Mouse (Mus musculus) forebrain, embryonic 12.5 days (tissue): ENCODE data around the gene Gpc5. TPM values are rescaled to one million over a fixed set of nuclear protein-coding genes. Genes with fewer than 3 reads are reported as not detected.
A peak's percentile ranks its signal among the peaks of the same experiment; 100 is the strongest.

Source experiments
- ATAC-seq: fragments of 200-750 bp; cut with Nextera tagmentation; 2 replicates; pipeline ENCODE4 v1.8.0; 2017; ENCODE audit warnings: moderate TSS enrichment; ENCODE audit not compliant: low FRiP score
- H3K27ac ChIP-seq: fragments of 300-500 bp; sonication (generic); 2 replicates; pipeline ENCODE4 v1.5.1; 2016; ENCODE audit warnings: mild to moderate bottlenecking
- H3K27me3 ChIP-seq: fragments of 300-500 bp; sonication (generic); 2 replicates; pipeline ENCODE4 v1.6.1; 2016; ENCODE audit warnings: mild to moderate bottlenecking
- H3K36me3 ChIP-seq: fragments of 300-500 bp; sonication (generic); replicated peaks from 2 replicates; pipeline ENCODE4 v1.6.1; 2016; ENCODE audit warnings: mild to moderate bottlenecking
- H3K4me1 ChIP-seq: fragments of 300-500 bp; sonication (generic); 2 replicates; pipeline ENCODE4 v1.6.1; 2016
- H3K4me2 ChIP-seq: fragments of 300-500 bp; sonication (generic); 2 replicates; pipeline ENCODE4 v1.6.1; 2016; ENCODE audit warnings: mild to moderate bottlenecking, moderate library complexity
- H3K4me3 ChIP-seq: fragments of 300-500 bp; sonication (generic); replicated peaks from 2 replicates; pipeline ENCODE4 v1.5.1; 2016; ENCODE audit warnings: mild to moderate bottlenecking
- H3K9ac ChIP-seq: fragments of 300-500 bp; sonication (generic); 2 replicates; pipeline ENCODE4 v1.6.1; 2016; ENCODE audit warnings: mild to moderate bottlenecking
- H3K9me3 ChIP-seq: fragments of 300-500 bp; sonication (generic); 2 replicates; pipeline ENCODE4 v1.6.1; 2016
- WGBS: fragments of 180-500 bp; shearing (Covaris S2); methylation state at CpG from one replicate; pipeline ENCODE4 v1.1.7; 2016; 5-methylcytosine and 5-hydroxymethylcytosine counted together
- polyA plus RNA-seq: library from polyadenylated mRNA; unstranded; fragments of >200 nt; fragmentation: Nextera tagmentation; extraction: Ambion mirVana; gene quantifications from 2 replicates; pipeline ENCODE4 v1.2.1, GENCODE M21; 2016

Gpc5 gene
- polyA plus RNA-seq, 1 experiment from 2014 or later = 1.3 TPM

DNA sequence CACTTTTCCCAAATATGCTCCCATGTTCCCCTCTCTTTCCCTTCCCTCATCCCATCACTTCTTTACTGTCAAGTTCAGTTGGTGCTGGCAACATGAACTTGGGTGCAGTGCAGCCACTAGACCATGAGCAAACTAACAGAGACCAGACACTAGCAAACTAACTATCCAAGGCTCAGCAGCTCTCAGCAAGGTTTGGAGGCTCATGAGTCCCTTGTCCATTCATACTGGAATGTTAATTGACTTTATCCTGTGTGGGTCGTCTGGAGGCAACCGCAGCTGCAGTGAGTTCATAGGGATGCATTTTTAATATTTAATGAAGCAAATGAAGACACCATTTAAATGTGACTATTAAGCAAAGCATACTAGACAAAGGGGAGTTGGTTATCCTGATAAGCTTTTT lies 1292.6 kb downstream of the Gpc5 start:
- Histone ChIP-seq H3K4me1 (no peaks in the 10 kb centered on the region), H3K27me3 (no peaks in the 10 kb centered on the region), H3K4me2 (no peak overlapping the region), H3K9me3 (no peaks in the 10 kb centered on the region), H3K36me3 (no peaks in the 10 kb centered on the region), H3K27ac (no peak overlapping the region), H3K9ac (no peak overlapping the region), H3K4me3 (no peak overlapping the region)
- 66% methylated on average over 2 of the region's 2 CpGs for WGBS
- no peak for ATAC-seq

DNA sequence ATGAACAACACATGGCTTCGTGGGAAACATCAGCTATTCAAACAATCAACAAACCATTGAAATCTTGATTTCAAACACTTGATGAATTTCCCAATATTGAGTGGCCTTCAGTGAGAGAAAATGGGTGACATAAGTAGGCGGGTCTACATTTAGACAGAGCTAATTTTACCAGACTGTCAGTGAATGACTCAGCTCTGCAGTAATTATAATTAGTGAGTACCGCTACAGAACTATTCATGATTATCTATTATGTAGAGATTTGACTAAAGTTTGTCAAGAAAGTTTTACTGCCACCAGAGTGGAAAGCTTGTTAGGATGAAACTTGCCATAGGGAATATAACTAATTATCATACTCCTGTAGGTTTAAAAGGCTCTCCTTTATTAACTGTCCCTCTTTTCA lies 1323.5 kb downstream of the Gpc5 start:
- Histone ChIP-seq H3K36me3 (no peaks in the 10 kb centered on the region), H3K9ac (no peak overlapping the region), H3K4me2 (no peak overlapping the region), H3K27me3 (no peaks in the 10 kb centered on the region), H3K9me3 (no peaks in the 10 kb centered on the region), H3K4me1 (no peaks in the 10 kb centered on the region), H3K4me3 (no peak overlapping the region), H3K27ac (no peak overlapping the region)
- 71% methylated on average over 3 of the region's 3 CpGs for WGBS
- ATAC-seq = no peak

DNA sequence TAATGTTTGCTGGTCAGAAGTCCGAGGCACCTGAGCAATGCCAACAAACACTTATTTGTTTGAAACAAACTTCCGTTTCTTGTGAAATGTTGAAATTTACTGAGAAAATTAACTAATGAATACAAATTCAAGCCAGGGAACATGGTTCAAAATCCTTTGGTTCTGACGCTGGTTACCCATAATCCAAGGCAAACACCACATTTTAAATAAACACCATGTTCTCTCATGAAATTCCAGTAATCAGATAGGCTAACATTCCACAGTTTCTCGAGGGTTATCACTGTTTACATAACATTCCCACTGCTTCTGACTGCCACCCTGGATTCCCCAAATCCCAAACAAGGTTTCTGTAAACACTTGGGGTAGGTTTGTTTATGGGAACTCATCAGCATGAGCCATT lies 1356.2 kb downstream of the Gpc5 start:
- no peak overlapping the region for H3K9ac ChIP-seq
- ATAC-seq = no peak
- 74% methylated on average over 4 of the region's 4 CpGs for WGBS

DNA sequence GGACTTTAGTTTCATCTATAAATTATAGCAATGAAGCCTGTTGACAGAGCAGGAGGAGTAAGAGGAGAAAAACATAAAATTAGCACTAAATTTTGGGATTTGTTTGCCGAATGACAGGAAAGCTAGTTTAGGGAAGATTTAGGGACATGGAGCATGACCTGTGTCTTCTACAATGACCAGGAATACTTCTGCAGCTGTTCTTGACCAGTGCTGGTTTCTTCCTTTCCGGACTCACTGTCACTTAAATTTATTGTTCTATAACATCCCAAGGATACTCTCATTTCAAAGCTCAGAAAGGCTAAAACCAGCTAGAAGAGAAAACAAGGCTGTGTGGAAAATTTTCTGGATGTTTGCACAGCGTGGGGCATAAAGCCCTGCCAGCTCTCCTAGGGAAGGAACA lies 1361.3 kb downstream of the Gpc5 start:
- no peak overlapping the region for H3K9ac ChIP-seq
- no peak overlapping the region for H3K4me3 ChIP-seq
- no peaks in the 10 kb centered on the region for H3K9me3 ChIP-seq
- no peaks in the 10 kb centered on the region for H3K27me3 ChIP-seq
- no peak for ATAC-seq
- no peaks in the 10 kb centered on the region for H3K36me3 ChIP-seq
- H3K4me1 ChIP-seq = no peaks in the 10 kb centered on the region
- WGBS = 87% methylated on average over 3 of the region's 3 CpGs
- no peak overlapping the region for H3K27ac ChIP-seq
- H3K4me2 ChIP-seq = no peak overlapping the region

More for the DNA sequence above, 1356.2 kb downstream of the Gpc5 start:
- no peaks in the 10 kb centered on the region for H3K27me3 ChIP-seq
- H3K4me2 ChIP-seq = no peak overlapping the region
- H3K4me3 ChIP-seq = no peak overlapping the region
- no peaks in the 10 kb centered on the region for H3K9me3 ChIP-seq
- no peaks in the 10 kb centered on the region for H3K4me1 ChIP-seq
- no peak overlapping the region for H3K27ac ChIP-seq
- H3K36me3 ChIP-seq = no peaks in the 10 kb centered on the region

DNA sequence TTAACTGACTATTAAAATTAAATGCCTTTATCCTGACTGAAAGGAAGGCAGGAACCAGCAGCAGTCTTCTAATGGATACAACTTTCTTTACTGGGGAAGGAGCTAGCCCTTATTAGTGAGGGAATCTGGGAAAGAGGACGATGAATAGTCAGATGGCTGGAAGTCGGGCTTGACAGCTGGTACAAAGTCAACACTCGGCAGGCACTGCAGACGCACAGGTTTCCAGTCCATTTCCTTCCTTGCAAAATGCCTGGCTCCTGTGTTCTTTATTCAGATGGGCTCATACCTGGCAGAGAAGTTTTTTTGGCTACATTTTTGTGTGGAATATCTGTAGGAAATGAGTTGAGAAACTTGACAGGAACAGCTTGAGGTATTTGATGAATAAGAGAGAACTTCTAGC lies 1364.2 kb downstream of the Gpc5 start:
- H3K27me3 ChIP-seq = no peaks in the 10 kb centered on the region
- no peak overlapping the region for H3K4me3 ChIP-seq
- H3K4me1 ChIP-seq = no peaks in the 10 kb centered on the region
- no peak for ATAC-seq
- no peak overlapping the region for H3K9ac ChIP-seq
- no peaks in the 10 kb centered on the region for H3K9me3 ChIP-seq
- no peaks in the 10 kb centered on the region for H3K36me3 ChIP-seq
- 73% methylated on average over 4 of the region's 4 CpGs for WGBS
- no peak overlapping the region for H3K4me2 ChIP-seq
- no peak overlapping the region for H3K27ac ChIP-seq

DNA sequence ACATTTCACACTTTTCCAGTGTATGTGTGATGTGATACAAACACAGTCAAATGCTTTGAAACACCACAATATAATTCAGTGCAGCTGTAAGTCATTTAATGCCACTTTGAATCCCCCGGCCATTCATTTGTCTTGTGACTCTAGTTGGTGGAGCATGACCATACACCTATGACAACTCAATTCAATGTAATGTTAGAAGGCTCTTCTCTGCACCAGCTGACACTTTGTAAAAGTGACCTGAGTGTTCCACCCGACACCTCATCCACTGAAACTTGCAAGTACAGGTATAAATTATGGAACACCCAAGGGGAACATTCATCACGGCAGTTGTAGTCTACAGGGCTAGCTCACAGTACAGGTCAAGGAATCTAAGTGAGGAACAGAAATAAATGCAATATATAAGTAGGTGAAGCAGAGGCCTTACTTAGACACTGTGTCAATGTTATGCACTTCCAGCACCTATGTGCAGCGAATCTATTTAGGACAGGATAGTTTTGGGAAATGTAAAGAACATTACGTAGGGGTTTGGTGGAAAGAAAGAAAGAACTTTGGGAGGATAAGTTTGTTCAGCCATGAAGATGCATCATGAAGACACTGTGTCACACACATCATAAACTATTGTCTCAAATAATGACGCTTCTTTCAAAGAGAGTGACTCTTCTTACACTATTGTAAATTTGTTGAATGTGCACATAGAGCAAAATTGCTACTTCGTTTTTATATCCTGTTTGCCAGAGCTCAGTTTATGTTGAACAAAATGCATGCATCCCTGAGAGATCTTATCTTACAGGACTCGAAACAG lies 1381.6 kb downstream of the Gpc5 start:
- no peak for ATAC-seq
- Histone ChIP-seq H3K36me3 (no peaks in the 10 kb centered on the region), H3K4me2 (no peak overlapping the region), H3K27me3 (no peaks in the 10 kb centered on the region), H3K4me1 (no peaks in the 10 kb centered on the region), H3K4me3 (no peak overlapping the region), H3K27ac (no peak overlapping the region), H3K9me3 (no peaks in the 10 kb centered on the region), H3K9ac (no peak overlapping the region)
- WGBS = 89% methylated on average over 8 of the region's 8 CpGs

DNA sequence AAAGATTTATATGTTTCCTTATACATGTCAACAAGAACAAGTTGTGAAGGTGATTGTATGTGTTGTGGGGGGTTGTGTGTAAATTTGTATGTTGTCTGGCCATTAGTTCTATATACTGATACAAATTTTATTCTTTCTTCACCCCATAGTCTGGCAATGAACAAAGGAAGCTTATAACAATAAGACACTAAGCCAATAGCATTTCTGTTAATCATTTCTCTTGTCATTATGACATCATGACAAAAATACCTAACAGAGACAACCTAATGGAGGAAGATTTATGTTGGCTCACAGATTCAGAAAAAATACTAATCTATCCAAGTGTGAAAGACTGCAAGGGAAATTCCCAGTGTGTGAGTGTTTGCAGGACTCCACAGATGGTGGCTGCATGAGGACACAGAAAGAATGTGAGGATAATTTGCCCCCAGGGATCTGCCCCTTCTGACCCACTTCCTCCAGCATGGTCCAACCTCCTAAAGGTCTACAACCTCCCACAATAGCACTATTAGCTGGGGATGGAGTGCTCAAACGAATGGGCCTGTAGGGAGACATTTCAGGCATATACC lies 1402.4 kb downstream of the Gpc5 start:
- 59% methylated on average over 1 of the region's 1 CpGs for WGBS
- Histone ChIP-seq H3K27me3 (no peaks in the 10 kb centered on the region), H3K36me3 (no peaks in the 10 kb centered on the region), H3K9ac (no peak overlapping the region), H3K4me3 (no peak overlapping the region), H3K27ac (no peak overlapping the region), H3K4me2 (no peak overlapping the region), H3K9me3 (no peaks in the 10 kb centered on the region), H3K4me1 (no peaks in the 10 kb centered on the region)
- no peak for ATAC-seq

DNA sequence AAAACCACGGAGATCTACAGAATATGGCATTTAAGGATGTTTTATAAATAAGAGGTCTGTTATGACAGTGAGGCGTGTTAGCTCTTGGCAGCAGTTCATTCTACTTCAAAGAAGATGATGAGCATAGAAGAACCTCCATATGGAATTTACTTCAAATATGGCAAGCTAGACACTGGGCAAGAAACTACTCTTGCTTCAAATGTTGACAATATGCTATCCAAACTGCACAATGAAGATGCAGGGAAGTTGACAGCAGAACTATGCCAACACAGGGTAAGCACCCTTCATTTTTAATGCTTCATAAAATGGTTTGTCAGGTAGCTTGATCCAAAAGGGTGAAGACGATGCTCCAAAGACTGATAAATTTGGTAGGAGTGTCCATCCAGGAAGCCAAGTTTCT lies 1446.2 kb downstream of the Gpc5 start:
- Histone ChIP-seq H3K36me3 (no peaks in the 10 kb centered on the region), H3K4me2 (no peak overlapping the region), H3K27ac (no peak overlapping the region), H3K4me3 (no peak overlapping the region), H3K4me1 (no peaks in the 10 kb centered on the region), H3K9me3 (no peaks in the 10 kb centered on the region), H3K27me3 (no peaks in the 10 kb centered on the region), H3K9ac (no peak overlapping the region)
- 83% methylated on average over 3 of the region's 3 CpGs for WGBS
- no peak for ATAC-seq

DNA sequence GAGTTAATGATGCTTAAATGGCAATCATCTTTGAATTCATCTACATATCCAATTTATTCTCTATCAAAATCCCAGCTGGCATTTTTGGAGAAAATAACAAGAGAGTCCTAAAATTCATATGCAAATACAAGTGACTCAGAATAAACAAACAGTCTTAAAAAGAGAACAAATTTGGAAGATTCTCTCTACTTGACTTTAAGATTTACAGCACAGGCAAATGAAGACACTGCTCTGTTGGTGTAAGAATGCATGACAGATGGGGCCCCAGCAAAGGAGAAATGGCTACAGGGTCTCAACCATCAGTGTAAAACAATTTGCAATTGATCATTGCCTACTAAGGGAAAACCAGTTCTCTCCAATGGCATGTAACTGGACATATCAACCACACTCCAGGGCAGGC lies 1451.7 kb downstream of the Gpc5 start:
- H3K9me3 ChIP-seq = no peaks in the 10 kb centered on the region
- H3K27me3 ChIP-seq = no peaks in the 10 kb centered on the region
- no peak overlapping the region for H3K27ac ChIP-seq
- ATAC-seq = no peak
- no peak overlapping the region for H3K9ac ChIP-seq
- no peaks in the 10 kb centered on the region for H3K36me3 ChIP-seq
- no peaks in the 10 kb centered on the region for H3K4me1 ChIP-seq
- H3K4me3 ChIP-seq = no peak overlapping the region
- no peak overlapping the region for H3K4me2 ChIP-seq

DNA sequence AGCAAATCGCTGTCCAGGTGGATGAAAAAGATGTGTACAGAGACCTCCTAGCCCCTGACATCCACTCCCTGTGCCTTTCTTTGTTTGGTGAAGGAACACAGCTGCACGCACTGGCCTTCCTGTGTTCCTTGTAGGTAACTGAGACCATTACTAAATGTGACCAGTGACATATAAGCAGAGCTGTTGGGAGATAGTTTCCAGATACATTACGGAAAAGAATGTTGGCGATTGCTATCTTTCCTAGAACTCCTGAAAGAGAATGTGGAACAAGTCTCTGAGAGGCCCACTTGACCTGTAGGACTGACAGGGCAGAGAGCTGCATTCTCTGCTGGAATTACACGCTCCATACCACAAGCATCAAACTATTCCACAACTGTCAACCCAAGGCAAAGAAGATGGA lies 1459.4 kb downstream of the Gpc5 start:
- H3K4me2 ChIP-seq = no peak overlapping the region
- no peak overlapping the region for H3K9ac ChIP-seq
- H3K36me3 ChIP-seq = no peaks in the 10 kb centered on the region
- H3K4me1 ChIP-seq = no peaks in the 10 kb centered on the region
- ATAC-seq = no peak
- 81% methylated on average over 5 of the region's 5 CpGs for WGBS
- H3K27ac ChIP-seq = no peak overlapping the region
- H3K9me3 ChIP-seq = no peaks in the 10 kb centered on the region
- H3K27me3 ChIP-seq = no peaks in the 10 kb centered on the region
- H3K4me3 ChIP-seq = no peak overlapping the region

DNA sequence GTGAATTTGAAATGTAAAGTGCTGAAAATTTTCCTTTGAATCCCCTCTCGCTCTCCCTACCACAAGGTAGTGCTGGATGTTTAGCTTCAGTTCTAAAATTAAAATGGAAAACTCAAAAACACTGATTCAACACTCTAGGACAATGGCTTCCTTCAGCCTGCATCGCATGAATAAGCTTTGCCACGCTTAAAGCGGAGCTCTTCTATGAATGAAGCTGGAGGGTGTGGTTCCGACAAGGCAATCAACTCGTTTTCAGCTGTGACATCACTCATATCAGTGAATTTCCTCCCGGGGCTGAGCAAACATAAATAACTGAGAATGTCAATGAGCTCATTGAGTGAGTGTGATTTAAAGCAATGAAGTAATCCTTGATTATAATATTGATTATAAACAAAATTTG lies 1461.3 kb downstream of the Gpc5 start:
- Histone ChIP-seq H3K9ac (no peak overlapping the region), H3K27me3 (no peaks in the 10 kb centered on the region), H3K4me2 (no peak overlapping the region), H3K4me1 (no peaks in the 10 kb centered on the region), H3K27ac (no peak overlapping the region), H3K4me3 (no peak overlapping the region), H3K9me3 (no peaks in the 10 kb centered on the region), H3K36me3 (no peaks in the 10 kb centered on the region)
- WGBS = 32% methylated on average over 7 of the region's 7 CpGs
- peak; percentile 41; the same call in 1 of the 2 replicates for ATAC-seq

DNA sequence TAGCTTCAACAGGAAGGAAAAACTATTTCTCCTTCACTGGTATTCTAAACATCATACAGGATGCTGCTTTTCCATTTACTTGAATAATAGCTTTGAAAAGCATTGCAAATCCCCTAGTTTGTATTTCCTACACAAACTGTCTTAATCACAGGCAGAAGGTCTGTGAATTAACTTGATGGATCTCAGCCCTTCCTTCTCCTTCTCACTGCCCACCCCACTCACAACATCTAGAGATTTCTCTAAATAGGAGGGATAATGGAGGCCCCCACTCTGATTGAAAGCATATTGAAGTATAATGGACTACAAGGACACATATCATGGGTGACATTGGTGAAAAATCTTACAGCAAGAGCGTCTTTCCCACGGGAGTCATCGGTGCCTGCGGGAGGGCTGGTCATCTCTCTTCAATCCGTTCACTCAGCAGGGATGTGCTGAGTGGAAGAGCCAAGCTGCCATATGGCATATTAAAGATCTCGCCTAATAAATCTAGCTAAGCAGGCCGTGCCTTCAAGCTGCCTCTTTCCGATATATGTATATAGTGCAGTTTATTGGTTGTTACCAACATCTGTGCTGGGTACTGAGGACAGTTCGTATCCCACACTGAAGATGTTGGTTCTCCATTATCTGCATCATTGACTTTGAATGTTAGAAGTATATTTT lies 1466.3 kb downstream of the Gpc5 start:
- Histone ChIP-seq H3K27me3 (no peaks in the 10 kb centered on the region), H3K4me2 (no peak overlapping the region), H3K9me3 (no peaks in the 10 kb centered on the region), H3K9ac (no peak overlapping the region), H3K4me3 (no peak overlapping the region), H3K36me3 (no peaks in the 10 kb centered on the region), H3K27ac (no peak overlapping the region), H3K4me1 (no peaks in the 10 kb centered on the region)
- ATAC-seq = 0 out of 2 replicates have a peak, but pooled peaks have one; percentile 31
- WGBS = 83% methylated on average over 9 of the region's 9 CpGs

DNA sequence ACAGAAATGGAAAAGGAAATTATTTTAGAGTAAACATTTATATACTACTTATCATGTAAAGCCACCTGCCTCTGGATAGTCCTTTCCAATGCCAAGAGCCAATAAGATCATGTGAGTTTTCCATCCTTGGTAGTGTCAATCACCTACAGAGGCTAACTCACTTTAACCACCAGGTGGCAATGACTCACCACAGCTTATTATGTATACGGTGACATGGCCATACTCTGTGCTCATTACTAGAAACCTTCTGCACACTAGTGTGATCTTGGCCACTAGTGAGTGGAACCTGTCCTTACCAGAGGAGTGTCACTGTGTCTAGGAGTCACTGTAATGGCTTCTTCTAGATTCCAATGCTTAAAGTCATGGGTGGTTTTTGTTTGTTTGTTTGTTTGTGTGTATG lies 1468.0 kb downstream of the Gpc5 start:
- Histone ChIP-seq H3K27ac (no peak overlapping the region), H3K4me2 (no peak overlapping the region), H3K36me3 (no peaks in the 10 kb centered on the region), H3K9ac (no peak overlapping the region), H3K4me1 (no peaks in the 10 kb centered on the region), H3K9me3 (no peaks in the 10 kb centered on the region), H3K4me3 (no peak overlapping the region), H3K27me3 (no peaks in the 10 kb centered on the region)
- WGBS = 46% methylated on average over 1 of the region's 1 CpGs
- ATAC-seq = peak; percentile 53; the same call in 1 of the 2 replicates
